Mouse (Mus musculus): ENCODE results near the gene 9430097D07Rik.

Gene 9430097D07Rik

DNA sequence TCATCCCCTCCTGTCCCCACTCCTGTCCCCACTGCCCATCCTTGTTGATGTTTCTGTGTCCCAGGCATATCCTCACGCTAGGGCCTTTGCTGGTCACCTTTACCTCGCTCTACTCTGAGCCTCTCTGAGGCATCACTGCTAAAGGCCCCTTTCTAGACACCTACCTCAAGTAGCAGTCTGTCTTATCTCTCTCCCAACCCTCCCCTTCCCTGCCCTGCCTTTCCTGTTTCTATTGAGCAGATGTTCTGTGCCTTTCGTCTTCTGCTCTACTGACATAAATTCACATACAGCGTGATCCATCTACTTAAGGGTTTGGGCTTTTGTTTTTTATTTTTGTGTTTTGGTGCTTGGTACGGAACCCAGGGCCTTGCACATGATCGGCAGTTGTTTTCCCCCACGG lies 19.5 kb downstream of the 9430097D07Rik start:
- DNase-seq: no peak

DNA sequence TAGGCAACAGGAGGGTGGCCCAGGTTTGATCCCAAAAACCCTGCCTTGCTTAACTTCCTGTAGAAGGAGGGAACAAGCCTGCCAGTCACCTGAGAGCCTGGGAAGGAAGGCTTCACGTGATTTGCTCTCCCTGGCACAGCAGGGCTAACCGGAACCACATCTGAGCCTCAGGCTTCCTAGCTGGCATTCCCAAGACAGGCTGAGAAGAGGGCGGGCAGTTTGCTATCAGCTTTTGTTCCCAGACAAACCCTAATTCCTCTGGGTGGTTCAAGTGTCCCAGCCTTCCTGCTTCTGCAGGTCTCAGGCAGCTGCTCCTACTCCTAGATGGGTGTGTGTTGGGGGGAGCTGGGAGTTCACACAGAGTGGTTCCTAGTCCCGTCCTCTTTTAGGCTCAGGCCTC lies 20.0 kb downstream of the 9430097D07Rik start:
- DNase-seq: no peak

DNA sequence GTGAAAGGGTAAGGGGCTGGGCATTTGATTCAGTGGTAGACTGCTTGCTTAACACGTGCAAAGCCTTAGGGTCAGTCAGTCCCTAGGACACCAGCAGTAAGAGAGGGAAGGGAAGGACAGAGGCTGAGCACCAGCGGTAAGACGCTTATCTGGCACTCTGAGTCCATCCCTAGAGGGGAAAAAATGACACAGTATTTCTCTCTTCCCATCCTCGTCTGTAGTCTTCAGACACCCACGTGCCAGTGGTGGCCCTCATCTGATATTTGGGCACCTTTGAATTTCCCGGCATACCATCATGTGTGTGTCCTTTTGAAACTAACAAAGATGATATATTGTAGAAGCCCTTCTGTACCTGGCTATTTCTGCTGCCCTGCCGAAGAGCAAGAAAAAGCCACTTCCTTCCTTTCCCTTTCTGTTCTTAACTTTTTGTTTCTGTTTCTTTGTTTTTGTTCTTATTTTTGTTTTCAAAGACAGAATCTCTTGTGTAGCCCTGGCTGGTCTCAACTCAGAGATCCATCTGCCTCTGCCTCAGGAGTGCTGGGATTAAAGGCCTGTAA lies 21.8 kb downstream of the 9430097D07Rik start:
- DNase-seq: no peak

DNA sequence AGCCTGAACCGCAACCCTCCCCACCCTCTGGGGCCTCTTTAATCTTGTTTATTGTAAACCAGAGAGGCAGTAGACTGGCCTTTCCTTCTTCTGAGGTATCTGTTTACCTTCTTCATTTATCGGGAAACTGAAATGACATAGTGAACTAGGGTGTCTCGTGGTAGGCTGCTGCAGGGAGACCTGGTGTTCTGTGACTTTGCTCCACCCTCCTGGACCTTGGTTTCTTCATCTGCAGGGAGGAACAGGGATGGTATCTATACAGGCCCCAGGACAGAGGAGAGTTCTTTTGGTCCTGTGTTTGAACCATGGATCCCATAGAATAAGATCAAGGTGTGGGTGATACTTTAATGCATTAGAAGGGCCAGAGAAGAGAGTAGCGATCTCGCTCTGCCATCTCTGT lies 24.2 kb downstream of the 9430097D07Rik start:
- DNase-seq: no peak

DNA sequence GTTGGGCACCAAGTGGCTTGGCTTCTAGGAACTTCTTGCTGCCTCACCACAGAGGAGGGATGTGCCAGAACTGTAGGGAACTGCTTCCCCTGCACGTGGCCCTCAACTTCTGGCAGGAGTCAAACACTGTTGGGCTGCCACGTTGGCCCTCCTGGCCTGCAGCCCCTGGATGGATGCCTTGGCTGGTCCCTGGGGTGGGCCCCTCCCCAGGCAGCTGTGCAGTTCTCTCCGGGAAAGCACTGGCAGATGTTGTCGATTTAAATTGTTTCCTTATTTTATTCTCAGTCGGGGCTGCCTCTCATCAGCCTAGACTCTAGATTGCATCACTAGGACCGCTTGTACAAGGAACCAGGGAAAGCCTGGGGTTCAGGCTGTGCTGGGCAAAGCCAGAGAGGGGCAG lies 25.7 kb downstream of the 9430097D07Rik start:
- peak; percentile 71 for DNase-seq

DNA sequence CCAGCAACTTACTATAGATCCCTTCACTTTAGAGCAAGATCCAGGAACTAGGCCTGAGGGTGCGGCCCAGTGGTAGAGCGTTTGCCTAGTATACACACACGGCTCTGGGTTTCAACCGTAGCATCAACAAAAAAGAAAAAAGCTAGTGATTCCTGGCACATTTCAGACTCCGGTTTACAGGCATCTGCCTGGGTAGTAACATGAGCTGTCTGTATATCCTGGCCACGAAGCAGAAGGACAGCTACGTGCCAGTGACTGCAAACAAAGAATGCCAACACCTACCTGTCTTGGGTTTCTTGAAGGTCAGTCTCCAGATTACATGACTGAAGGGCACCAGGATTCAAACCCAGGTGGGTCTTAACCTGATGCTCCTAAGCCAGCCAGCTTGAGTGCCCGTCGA lies 26.3 kb downstream of the 9430097D07Rik start:
- DNase-seq: no peak

DNA sequence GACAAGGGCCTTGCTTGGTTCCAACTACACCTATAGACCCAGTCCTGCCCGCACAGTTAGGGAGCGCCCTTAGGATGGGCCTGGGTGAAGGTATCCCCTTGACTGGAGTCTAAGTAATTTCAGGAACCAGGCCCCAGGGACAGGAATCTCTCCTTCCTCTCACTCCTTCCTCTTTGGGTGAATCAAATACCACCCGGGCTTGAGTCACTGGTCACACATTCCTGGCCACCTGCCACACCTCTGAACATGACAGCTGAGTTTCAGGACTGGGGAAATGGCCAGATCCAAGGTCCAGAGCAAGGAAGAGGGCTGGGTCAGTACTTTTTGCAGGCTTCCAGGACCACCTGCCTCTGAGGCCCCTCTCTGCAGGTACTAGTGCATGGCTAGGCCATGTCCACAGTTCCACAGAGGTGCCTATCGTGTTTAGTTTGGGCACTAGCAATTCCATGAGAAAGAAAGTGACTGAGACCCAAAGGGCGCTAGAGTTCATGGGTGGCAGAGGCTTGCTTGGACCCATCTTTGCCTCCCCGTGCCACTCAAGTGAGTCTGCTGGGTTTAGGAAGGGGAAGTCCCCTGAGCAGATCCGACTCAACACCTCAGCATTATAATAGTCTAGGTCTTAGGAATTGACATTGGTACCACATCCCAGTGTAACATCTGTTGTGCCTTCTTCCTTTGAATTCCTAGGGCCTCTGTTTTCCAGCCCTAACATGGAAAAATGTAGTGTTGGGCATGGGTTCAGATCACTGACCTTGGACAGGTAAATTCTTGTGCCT lies 27.3 kb downstream of the 9430097D07Rik start:
- DNase-seq: no peak

DNA sequence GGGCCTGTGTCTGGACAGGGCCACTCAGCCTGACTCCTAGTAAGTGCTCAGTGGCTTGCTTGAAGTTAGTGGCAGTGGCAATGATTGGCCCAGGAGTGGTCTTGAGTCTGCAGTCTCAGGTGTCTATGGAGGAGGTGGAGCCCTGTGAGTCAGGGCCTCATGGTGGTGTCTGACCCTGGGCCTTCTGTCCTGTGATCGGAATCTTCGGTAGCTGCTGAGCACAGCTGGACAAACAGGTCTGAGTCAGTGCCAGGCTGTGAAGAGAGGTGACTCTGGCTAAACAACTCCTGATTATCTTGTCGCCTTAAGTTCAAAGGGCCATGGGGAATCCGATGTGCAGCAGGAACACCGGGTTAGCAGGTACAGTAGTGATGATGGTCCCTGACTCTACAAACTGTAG lies 28.1 kb downstream of the 9430097D07Rik start:
- DNase-seq: no peak

DNA sequence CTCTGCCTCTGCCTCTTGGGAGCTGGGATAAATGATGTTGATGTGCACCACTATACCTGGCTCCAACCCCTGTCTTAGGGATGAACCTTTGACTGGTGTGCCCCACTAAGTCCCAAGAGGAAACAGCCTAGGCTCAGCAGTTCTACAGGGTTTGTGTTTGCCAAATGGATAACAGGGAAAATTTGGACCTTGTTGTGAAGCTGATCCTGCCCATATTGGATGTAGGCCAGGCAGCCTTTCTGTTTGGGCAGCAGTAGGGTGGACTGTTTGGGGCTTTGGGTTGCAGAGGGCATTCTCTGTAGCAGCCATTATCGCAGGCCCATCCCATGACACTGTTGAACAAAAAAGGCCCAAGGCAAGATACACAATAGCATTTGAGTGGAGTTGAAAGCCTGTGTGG lies 28.5 kb downstream of the 9430097D07Rik start:
- DNase-seq: no peak

DNA sequence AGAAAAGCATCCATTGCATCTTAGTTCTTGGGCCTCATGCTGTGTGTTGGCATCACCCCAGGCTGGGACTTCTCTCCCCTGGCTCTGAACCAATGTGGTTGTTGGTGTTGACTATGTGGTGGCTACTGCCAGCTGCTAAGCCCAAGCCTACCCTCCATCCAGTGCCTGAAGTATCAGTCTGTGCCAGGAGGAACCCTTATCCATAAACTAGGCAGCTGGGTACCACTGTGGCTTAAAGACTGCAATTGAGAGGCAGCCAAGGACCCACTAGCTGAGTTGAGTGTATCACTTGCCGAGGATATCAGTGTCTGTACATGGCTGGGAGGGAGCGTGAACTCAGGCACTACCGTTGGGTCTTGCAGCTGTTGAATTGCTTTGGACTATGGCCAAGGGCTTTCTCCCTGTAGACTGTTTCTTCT lies 32.4 kb downstream of the 9430097D07Rik start:
- DNase-seq: peak; percentile 52

DNA sequence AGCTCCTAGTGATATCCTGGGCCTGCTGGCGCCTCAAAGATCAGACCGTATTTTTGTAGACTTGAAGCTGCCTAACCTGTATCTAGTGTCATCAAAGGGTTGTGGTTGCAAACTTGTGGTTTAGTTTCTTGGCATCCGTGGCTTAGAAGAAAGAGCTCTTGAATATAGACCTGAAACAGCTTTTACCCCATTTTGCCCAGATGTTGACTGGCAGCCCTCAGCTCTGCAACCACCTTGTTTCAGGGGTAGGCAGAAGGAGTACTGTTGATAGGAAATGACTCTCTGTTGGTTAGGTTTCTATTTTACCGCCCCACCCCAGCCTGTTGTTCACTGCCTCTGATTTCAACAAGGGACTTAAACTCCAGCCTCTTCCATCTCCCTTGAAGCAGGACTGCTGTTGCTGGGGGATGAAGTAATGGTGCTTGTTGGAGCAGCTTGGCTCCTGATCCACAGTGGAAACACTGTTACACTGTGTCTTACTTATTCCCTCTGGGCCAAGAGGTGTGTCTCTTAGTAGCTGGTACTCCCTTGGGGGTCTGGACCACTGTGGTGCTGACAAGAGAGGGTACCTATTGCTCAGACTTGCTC lies 33.4 kb downstream of the 9430097D07Rik start:
- DNase-seq: no peak

DNA sequence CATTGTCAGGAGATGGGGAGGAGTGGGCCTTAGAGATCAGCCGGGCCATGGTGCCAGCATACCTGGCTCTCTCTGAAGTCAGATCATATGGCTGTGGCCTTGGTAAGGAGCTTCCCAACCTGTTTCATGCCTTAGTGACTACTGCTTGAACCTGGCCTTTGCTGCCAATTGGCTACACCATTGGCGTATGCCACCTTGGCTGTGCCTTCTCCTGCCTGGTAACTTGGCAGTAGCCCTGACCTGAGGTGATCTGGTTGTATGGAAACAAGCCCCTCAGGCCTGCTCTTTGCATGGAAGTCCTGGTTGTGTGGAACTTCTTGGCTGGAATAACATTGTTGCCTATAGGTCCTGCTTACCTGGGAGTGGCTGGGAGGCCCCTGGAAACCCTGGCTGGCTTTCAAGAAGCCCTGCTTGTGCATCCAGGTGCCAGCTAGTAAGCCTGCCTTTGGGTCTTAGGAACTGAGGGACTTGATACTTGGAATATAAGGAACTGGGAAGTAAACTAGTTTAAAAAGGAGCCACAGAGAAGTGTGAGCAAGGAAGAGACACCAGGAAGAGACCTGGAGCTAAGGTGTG lies 34.1 kb downstream of the 9430097D07Rik start:
- DNase-seq: no peak

DNA sequence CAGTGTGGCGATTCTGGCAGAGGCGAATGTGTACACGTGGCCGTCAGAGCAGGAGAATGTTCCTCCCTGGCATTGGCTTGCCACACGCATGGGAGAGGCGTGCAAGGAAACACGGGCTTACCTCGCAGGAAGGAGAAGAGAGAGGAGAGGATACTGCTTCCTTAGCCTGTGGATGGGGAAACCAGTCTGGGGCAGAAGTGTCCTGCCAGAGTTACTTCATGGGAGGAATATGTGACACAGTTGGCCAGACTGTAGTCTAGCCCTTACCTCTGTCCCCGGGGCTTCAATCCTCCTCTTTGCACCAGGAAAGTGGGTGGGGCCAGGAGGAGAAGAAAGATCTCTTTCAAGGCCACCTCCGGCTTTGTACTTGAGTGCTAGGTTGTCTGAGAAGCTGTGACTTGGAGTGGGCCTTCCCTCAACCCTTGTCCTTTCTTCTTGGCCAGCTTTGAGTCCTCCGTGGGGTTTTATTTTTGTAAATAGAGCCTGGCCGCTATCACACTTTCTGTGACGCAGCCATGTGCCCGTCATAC lies 36.0 kb downstream of the 9430097D07Rik start:
- DNase-seq: no peak

DNA sequence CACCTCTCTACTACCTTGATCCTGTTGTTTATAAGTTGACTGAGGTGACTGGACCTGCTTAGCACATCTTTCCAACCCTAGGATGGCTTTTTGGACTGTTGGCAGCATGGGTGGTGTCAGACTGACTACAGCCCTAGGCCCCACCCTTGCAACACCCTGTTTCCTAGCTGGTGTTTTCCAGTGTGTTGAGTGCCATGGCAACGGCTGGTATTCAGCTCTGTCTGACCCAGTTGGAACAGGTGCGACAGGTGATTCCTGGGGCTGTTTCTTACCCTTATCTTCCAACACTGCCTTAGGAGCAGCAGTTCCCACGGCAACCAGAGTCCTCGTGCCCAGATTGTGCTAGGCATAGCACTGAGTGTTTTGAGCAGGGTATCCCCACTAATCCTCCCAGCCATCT lies 37.0 kb downstream of the 9430097D07Rik start:
- peak; percentile 47 for DNase-seq

DNA sequence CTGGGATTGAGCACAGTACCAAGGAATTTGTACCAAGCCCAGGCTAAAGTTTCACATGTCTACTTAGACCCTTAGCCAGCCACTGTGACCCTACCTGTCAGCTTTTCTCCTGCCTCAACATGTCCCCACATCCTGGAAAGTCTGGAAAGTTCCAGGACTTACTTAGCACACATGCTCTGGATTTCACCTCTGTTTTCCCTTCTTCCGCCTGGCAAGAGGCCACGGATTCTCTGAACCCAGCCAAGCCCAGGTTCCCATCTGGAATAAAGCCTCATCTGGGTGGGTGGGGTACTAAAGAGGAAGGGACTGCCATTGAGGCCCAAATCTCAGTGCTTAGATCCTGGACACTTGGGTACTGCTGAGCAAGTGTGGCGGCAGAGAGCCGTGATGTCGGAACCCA lies 37.5 kb downstream of the 9430097D07Rik start:
- DNase-seq: no peak

DNA sequence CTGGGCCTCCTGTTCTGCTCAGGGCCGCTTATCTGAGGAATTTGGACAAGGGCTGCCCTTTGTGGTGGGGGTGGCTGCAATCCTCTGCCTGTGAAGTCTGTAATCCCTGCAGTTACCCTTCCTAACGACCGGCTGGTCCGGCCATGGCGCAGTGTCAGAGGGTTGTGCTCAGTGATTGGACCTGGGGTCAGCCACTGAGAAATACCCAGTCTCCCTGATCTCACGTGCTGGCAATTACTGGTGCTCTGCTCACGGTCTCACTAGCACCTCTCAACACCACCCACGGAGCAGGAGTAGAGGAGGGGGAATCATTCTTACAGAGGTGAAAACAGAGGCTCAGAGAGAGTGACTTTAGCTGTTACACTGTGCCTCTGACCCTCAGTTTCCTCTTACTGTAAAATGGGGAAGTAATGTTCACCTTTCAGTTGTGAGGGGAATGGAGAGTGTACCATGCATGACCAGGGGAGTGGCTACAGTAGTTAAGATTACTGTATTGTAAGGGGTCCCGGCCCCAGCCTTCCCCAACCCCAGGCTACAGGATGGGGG lies 38.1 kb downstream of the 9430097D07Rik start:
- no peak for DNase-seq

DNA sequence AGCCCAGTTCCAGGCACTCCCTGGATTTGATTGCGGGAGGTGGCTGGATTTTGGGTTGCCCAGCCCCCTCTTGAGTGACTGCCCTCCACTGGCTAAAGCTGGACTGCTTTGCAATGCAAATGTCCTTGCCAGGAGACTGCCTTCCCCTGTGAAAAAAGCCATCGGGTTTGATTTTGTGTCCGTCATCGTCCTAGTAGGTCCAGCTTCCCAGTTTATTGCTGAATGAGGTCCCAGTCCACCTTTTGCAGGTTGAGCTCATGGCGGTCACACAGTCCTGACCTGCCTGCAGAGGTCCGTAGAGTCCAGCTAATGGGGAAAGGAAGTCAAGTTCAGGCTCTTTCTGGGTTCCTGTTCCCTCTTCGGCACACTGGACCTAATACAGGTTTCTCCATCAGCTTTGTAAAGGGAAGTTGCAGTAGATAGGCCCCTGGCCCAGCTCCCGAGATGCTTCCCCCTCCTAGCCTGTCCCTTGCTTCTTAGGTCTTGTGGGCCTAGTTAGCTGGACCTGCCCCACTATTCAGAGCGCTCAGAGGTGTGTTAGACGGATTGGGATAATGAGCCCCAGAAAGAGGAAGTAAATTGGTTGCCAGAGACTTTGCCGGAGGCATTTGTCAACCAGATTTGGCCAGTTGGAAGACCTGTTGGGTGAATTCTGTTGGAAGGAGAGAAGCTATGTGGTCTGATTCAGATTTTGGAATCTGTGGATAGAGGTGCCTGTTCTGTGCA lies 38.7 kb downstream of the 9430097D07Rik start:
- DNase-seq: peak; percentile 76

DNA sequence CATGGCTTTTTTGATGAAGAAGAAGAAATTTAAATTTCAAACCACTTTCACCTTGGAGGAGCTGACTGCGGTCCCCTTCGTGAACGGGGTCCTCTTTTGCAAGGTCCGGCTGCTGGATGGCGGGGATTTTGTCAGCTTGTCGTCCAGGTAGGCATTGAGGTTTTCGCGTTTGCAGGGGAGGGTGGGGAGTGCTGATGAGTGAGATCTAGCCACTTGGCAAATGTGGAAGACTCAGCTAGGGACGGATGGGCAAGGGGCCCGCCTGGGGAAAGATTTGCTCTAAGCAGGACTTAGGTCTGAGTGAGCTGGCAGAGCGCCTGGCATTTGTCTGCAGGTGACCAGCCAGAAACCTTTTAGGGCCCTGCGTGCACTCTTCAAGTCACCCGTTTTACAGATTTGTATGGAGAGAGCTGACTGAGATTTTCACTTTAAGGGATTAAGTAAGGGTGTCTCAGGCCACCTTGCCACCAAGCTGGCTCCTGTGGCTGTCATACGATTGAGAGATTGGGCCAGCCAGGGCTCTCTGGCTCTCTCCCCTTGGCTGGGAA lies 39.3 kb downstream of the 9430097D07Rik start:
- DNase-seq: no peak

DNA sequence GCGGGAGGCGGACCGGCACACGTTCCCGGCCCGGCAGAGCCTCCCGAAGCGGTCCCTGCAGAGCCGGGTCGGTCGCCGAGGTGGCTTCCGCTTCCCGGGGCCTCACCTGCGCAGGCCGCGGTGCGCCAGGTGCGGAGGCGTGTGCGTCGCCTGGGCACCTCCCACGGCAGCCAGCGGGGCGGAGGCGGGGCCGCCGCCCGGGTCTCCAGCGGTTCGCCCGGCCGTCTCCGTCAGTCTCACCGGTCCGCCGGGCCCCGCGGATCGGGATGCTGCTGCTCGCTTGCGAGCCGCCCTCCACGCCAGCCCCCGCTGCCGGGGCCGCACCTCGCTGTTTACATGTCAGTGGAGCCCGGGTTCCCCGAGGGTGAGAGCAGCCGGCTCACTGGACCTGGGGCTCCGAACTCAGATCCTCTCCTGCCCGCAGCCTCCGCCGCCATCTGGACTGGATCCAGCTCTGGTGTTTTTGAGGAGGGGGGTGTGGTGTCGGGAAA lies 39.9 kb downstream of the 9430097D07Rik start:
- DNase-seq: peak; percentile 50

DNA sequence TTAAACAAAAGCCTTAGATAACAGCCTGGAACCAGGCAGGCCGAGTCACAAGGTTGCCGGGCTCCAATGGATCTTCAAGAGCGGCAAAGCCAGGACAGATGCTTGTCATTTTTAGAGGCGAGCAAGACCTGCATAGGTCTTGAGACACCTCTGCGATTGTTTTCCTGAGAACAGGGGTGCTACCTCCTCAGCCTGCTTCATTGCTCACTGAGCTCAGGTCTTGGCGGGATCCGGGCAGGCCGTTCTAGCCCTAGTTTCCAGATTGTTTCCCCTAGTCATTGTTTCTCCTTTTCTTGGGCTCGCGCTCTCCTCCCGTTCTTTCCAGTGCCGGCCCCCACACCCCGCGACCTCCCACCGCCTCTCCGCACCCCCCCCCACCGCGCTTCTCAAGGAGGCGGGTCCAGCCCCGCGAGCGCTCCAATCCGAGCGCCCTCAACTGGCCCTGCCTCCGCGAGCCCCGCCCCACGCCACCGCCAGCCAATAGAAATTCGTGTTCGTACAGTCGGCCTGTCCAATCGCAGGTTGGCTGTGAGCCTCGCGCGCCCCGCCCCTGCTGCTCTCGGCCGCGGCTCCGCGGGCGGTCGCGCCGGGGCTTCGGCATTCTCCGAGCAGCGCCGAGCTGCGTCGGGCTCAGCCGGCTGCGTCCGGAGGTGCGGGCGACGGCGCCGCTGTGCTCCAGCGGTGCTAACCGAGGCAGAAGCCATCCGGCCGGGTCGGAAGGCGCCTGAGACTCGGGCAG lies 40.6 kb downstream of the 9430097D07Rik start, which contains the start of gene Fam102a:
Fam102a (plus strand) TSS at position 600 of the 739 bp plus-strand sequence.
- DNase-seq: peak; percentile 98

DNA sequence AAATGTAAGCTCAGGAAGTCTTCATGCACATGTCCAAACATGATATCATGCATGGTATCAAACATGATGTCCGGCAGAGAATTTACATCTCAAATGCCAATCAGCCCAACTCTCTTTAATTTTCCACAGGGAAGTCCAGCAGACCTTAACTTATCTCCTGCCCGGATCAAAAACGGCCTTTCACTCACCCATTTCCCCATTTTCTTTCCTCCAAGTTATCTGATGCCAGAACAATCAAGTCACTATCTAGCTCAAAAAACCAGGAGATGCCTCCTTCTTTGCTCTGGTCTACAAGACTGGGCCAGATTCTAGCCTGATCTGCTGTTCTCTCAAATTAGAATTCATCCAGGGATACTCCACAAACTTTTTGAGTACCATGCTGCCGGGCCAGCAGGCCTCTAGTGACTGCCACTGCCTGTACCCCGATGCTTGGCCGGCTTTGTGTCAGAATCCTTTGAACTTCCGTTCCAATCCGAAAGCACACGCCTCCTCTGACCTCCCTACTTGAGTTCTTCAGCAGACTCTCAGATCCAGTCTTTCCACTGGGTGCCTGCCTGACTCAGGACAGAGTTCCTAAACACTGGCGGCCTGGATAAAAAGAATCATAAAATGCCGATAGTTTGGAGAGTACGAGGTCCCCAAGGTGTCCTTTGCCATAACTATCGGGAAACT lies 41.3 kb downstream of the 9430097D07Rik start:
- no peak for DNase-seq
